Mouse (Mus musculus) hindbrain, embryonic 12.5 days (tissue): ENCODE measurements at regions not wholly inside any gene's neighbourhood (a gene's known extent, or its start where the extent isn't known, plus 50 kb on each side); places are given as distances from the start of the nearest gene placed in this dataset.
A peak's percentile ranks its signal among the peaks of the same experiment; 100 is the strongest.

Source experiments
- ATAC-seq: fragments of 200-750 bp; cut with Nextera tagmentation; 2 replicates; pipeline ENCODE4 v1.8.0; 2017; ENCODE audit warnings: moderate TSS enrichment; ENCODE audit not compliant: low FRiP score
- H3K27ac ChIP-seq: fragments of 300-500 bp; sonication (generic); 2 replicates; pipeline ENCODE4 v1.5.1; 2016; ENCODE audit warnings: mild to moderate bottlenecking
- H3K27me3 ChIP-seq: fragments of 300-500 bp; sonication (generic); 2 replicates; pipeline ENCODE4 v1.6.1; 2016; ENCODE audit warnings: mild to moderate bottlenecking
- H3K36me3 ChIP-seq: fragments of 300-500 bp; sonication (generic); 2 replicates; pipeline ENCODE4 v1.6.1; 2016; ENCODE audit warnings: mild to moderate bottlenecking
- H3K4me1 ChIP-seq: fragments of 300-500 bp; sonication (generic); 2 replicates; pipeline ENCODE4 v1.6.1; 2016
- H3K4me2 ChIP-seq: fragments of 300-500 bp; sonication (generic); replicated peaks from 2 replicates; pipeline ENCODE4 v1.6.1; 2016; ENCODE audit warnings: mild to moderate bottlenecking
- H3K4me3 ChIP-seq: fragments of 300-500 bp; sonication (generic); 2 replicates; pipeline ENCODE4 v1.5.1; 2016; ENCODE audit warnings: mild to moderate bottlenecking
- H3K9ac ChIP-seq: fragments of 300-500 bp; sonication (generic); 2 replicates; pipeline ENCODE4 v1.6.1; 2016; ENCODE audit warnings: mild to moderate bottlenecking, moderate library complexity
- H3K9me3 ChIP-seq: fragments of 300-500 bp; sonication (generic); replicated peaks from 2 replicates; pipeline ENCODE4 v1.6.1; 2016; ENCODE audit warnings: mild to moderate bottlenecking
- WGBS: fragments of 180-500 bp; shearing (Covaris S2); methylation state at CpG from one replicate; pipeline ENCODE4 v1.1.7; 2016; 5-methylcytosine and 5-hydroxymethylcytosine counted together

- no peak for ATAC-seq
- Histone ChIP-seq H3K9ac (no peak overlapping the region), H3K27me3 (no peaks in the 10 kb centered on the region), H3K27ac (no peak overlapping the region), H3K4me1 (no peaks in the 10 kb centered on the region), H3K4me2 (no peak overlapping the region), H3K9me3 (no peaks in the 10 kb centered on the region), H3K4me3 (no peak overlapping the region), H3K36me3 (no peaks in the 10 kb centered on the region)
- WGBS, result 66% methylated on average over 5 of the region's 5 CpGs
These were observed 53.9 kb upstream of the Fmo9 start for GRCm38 (mm10) chr1:166735545-166735944.

- Histone ChIP-seq H3K4me2 (no peak overlapping the region), H3K27me3 (no peaks in the 10 kb centered on the region), H3K4me1 (no peaks in the 10 kb centered on the region), H3K4me3 (no peak overlapping the region), H3K9ac (no peak overlapping the region), H3K9me3 (no peaks in the 10 kb centered on the region), H3K36me3 (no peaks in the 10 kb centered on the region), H3K27ac (no peak overlapping the region)
- no peak for ATAC-seq
- WGBS, result 0% methylated on average over 2 of the region's 2 CpGs
These were observed 56.4 kb upstream of the Fmo9 start for GRCm38 (mm10) chr1:166738029-166738428.

GRCm38 (mm10) chr1:166750236-166750635 is 68.6 kb upstream of the Fmo9 start:
- H3K4me2 ChIP-seq, result no peak overlapping the region
- no peak overlapping the region for H3K27ac ChIP-seq
- H3K9me3 ChIP-seq, result no peaks in the 10 kb centered on the region
- 78% methylated on average over 4 of the region's 4 CpGs for WGBS
- no peak for ATAC-seq
- no peak overlapping the region for H3K9ac ChIP-seq
- no peaks in the 10 kb centered on the region for H3K4me1 ChIP-seq
- H3K36me3 ChIP-seq, result no peaks in the 10 kb centered on the region
- H3K4me3 ChIP-seq, result no peak overlapping the region
- H3K27me3 ChIP-seq, result no peaks in the 10 kb centered on the region

- Histone ChIP-seq H3K4me1 (no peaks in the 10 kb centered on the region), H3K27ac (no peak overlapping the region), H3K4me3 (no peak overlapping the region), H3K36me3 (no peaks in the 10 kb centered on the region), H3K9ac (no peak overlapping the region), H3K4me2 (no peak overlapping the region), H3K9me3 (no peaks in the 10 kb centered on the region), H3K27me3 (no peaks in the 10 kb centered on the region)
- no peak for ATAC-seq
- 82% methylated on average over 4 of the region's 4 CpGs for WGBS
These were observed 69.1 kb upstream of the Fmo9 start for GRCm38 (mm10) chr1:166750777-166751176.

GRCm38 (mm10) chr1:166751436-166751835 is 69.8 kb upstream of the Fmo9 start:
- no peak for ATAC-seq
- H3K36me3 ChIP-seq, result no peaks in the 10 kb centered on the region
- no peak overlapping the region for H3K9ac ChIP-seq
- H3K9me3 ChIP-seq, result no peaks in the 10 kb centered on the region
- H3K27me3 ChIP-seq, result no peaks in the 10 kb centered on the region
- H3K4me3 ChIP-seq, result no peak overlapping the region
- WGBS, result 89% methylated on average over 3 of the region's 3 CpGs
- no peak overlapping the region for H3K4me2 ChIP-seq
- H3K27ac ChIP-seq, result no peak overlapping the region
- no peaks in the 10 kb centered on the region for H3K4me1 ChIP-seq

GRCm38 (mm10) chr1:166752990-166753709 is 71.5 kb upstream of the Fmo9 start:
- Histone ChIP-seq H3K9ac (no peak overlapping the region), H3K27me3 (no peaks in the 10 kb centered on the region), H3K4me1 (no peaks in the 10 kb centered on the region), H3K27ac (no peak overlapping the region), H3K4me2 (no peak overlapping the region), H3K4me3 (no peak overlapping the region), H3K9me3 (no peaks in the 10 kb centered on the region), H3K36me3 (no peaks in the 10 kb centered on the region)
- 86% methylated on average over 6 of the region's 6 CpGs for WGBS
- no peak for ATAC-seq

- H3K9me3 ChIP-seq, result no peaks in the 10 kb centered on the region
- no peak overlapping the region for H3K27ac ChIP-seq
- no peaks in the 10 kb centered on the region for H3K36me3 ChIP-seq
- no peak overlapping the region for H3K4me3 ChIP-seq
- H3K9ac ChIP-seq, result no peak overlapping the region
- ATAC-seq, result no peak
- no peak overlapping the region for H3K4me2 ChIP-seq
- H3K27me3 ChIP-seq, result no peaks in the 10 kb centered on the region
- H3K4me1 ChIP-seq, result no peaks in the 10 kb centered on the region
- WGBS, result 74% methylated on average over 2 of the region's 2 CpGs
These were observed 77.3 kb upstream of the Fmo9 start for GRCm38 (mm10) chr1:166758987-166759386.

- no peak overlapping the region for H3K4me2 ChIP-seq
- no peak overlapping the region for H3K4me3 ChIP-seq
- H3K27ac ChIP-seq, result no peak overlapping the region
- 92% methylated on average over 1 of the region's 1 CpGs for WGBS
- no peaks in the 10 kb centered on the region for H3K4me1 ChIP-seq
- H3K9me3 ChIP-seq, result no peaks in the 10 kb centered on the region
- no peak for ATAC-seq
- no peaks in the 10 kb centered on the region for H3K36me3 ChIP-seq
- H3K27me3 ChIP-seq, result no peaks in the 10 kb centered on the region
- H3K9ac ChIP-seq, result no peak overlapping the region
These were observed 91.5 kb upstream of the Fmo9 start for GRCm38 (mm10) chr1:166773114-166773513.

- Histone ChIP-seq H3K27ac (no peak overlapping the region), H3K4me1 (no peaks in the 10 kb centered on the region), H3K27me3 (no peaks in the 10 kb centered on the region), H3K9ac (no peak overlapping the region), H3K36me3 (no peaks in the 10 kb centered on the region), H3K4me2 (no peak overlapping the region), H3K4me3 (no peak overlapping the region), H3K9me3 (no peaks in the 10 kb centered on the region)
- ATAC-seq, result no peak
- WGBS, result 55% methylated on average over 1 of the region's 1 CpGs
These were observed 100.5 kb upstream of the Fmo9 start for GRCm38 (mm10) chr1:166782106-166782505.

- no peak for ATAC-seq
These were observed 106.3 kb upstream of the Fmo9 start for GRCm38 (mm10) chr1:166787945-166788344.

GRCm38 (mm10) chr1:166788824-166789399 is 107.3 kb upstream of the Fmo9 start:
- Histone ChIP-seq H3K4me1 (peaks cover 6% of the 10 kb centered on the region), H3K9ac (no peak overlapping the region), H3K4me3 (no peak overlapping the region), H3K4me2 (no peak overlapping the region), H3K9me3 (no peaks in the 10 kb centered on the region), H3K36me3 (no peaks in the 10 kb centered on the region), H3K27ac (no peak overlapping the region), H3K27me3 (no peaks in the 10 kb centered on the region)
- peak; percentile 40; the same call in 1 of the 2 replicates for ATAC-seq
- WGBS, result 20% methylated on average over 1 of the region's 1 CpGs

More at GRCm38 (mm10) chr1:166787945-166788344, 106.3 kb upstream of the Fmo9 start:
- H3K9ac ChIP-seq, result no peak overlapping the region
- no peaks in the 10 kb centered on the region for H3K36me3 ChIP-seq
- peaks cover 6% of the 10 kb centered on the region for H3K4me1 ChIP-seq
- no peaks in the 10 kb centered on the region for H3K9me3 ChIP-seq
- H3K27ac ChIP-seq, result no peak overlapping the region
- no peaks in the 10 kb centered on the region for H3K27me3 ChIP-seq
- WGBS, result 73% methylated on average over 1 of the region's 1 CpGs
- no peak overlapping the region for H3K4me2 ChIP-seq
- H3K4me3 ChIP-seq, result no peak overlapping the region

GRCm38 (mm10) chr1:166793052-166793716 is 111.5 kb upstream of the Fmo9 start:
- no peaks in the 10 kb centered on the region for H3K9me3 ChIP-seq
- H3K4me1 ChIP-seq, result peaks cover 6% of the 10 kb centered on the region
- WGBS, result 85% methylated on average over 6 of the region's 6 CpGs
- H3K27ac ChIP-seq, result no peak overlapping the region
- H3K4me3 ChIP-seq, result no peak overlapping the region
- no peak for ATAC-seq
- H3K9ac ChIP-seq, result no peak overlapping the region
- H3K4me2 ChIP-seq, result no peak overlapping the region
- H3K27me3 ChIP-seq, result no peaks in the 10 kb centered on the region
- H3K36me3 ChIP-seq, result no peaks in the 10 kb centered on the region

- 79% methylated on average over 1 of the region's 1 CpGs for WGBS
- no peak for ATAC-seq
- Histone ChIP-seq H3K27me3 (no peaks in the 10 kb centered on the region), H3K9ac (no peak overlapping the region), H3K36me3 (no peaks in the 10 kb centered on the region), H3K4me2 (no peak overlapping the region), H3K4me1 (peaks cover 6% of the 10 kb centered on the region), H3K27ac (no peak overlapping the region), H3K4me3 (no peak overlapping the region), H3K9me3 (no peaks in the 10 kb centered on the region)
These were observed 112.1 kb upstream of the Fmo9 start for GRCm38 (mm10) chr1:166793717-166794081.
